Mouse (Mus musculus): Measurements from ENCODE around the gene Dhh. TPM values are rescaled to one million over a fixed set of nuclear protein-coding genes. Genes with fewer than 3 reads are reported as not detected.

Gene Dhh
- total RNA-seq, 2 experiments from 2014 or later, result 0.87 to 1.8 TPM

- no peak for DNase-seq
Observed at GRCm38 (mm10) chr15:98916016-98916415, 17.7 kb upstream of the Dhh start.

GRCm38 (mm10) chr15:98914903-98915302 is 16.6 kb upstream of the Dhh start:
- DNase-seq, result no peak

GRCm38 (mm10) chr15:98904692-98905091 is 6.4 kb upstream of the Dhh start:
- DNase-seq, result peak in 1 of 2 experiments; percentile 57

- DNase-seq, result no peak
Observed at GRCm38 (mm10) chr15:98902600-98902999, 4.3 kb upstream of the Dhh start.

- DNase-seq, result no peak
Observed at GRCm38 (mm10) chr15:98901530-98901929, 3.2 kb upstream of the Dhh start.

GRCm38 (mm10) chr15:98897495-98897894 is 845 bp downstream of the Dhh start:
- DNase-seq, result peak; percentile 47 to 77

- DNase-seq, result peak; percentile 48 to 54
Observed at GRCm38 (mm10) chr15:98895635-98896589, 2.4 kb downstream of the Dhh start.

GRCm38 (mm10) chr15:98894746-98895634 is 3.4 kb downstream of the Dhh start:
- DNase-seq, result peak; percentile 16 to 23

- DNase-seq, result peak; percentile 54 to 59
Observed at GRCm38 (mm10) chr15:98893940-98894745, 4.2 kb downstream of the Dhh start, which contains the start of gene Rhebl1. Rhebl1 (minus strand) TSS chr15:98894540.

- DNase-seq, result no peak
Observed at GRCm38 (mm10) chr15:98893036-98893435, 5.3 kb downstream of the Dhh start.

- peak; percentile 76 to 83 for DNase-seq
Observed at GRCm38 (mm10) chr15:98891907-98892606, 6.3 kb downstream of the Dhh start.

GRCm38 (mm10) chr15:98891198-98891742 is 7.1 kb downstream of the Dhh start:
- no peak for DNase-seq

- DNase-seq, result no peak
Observed at GRCm38 (mm10) chr15:98887526-98887925, 10.8 kb downstream of the Dhh start.

GRCm38 (mm10) chr15:98886667-98887387 is 11.5 kb downstream of the Dhh start:
- DNase-seq, result no peak

GRCm38 (mm10) chr15:98884106-98884505 is 14.2 kb downstream of the Dhh start:
- DNase-seq, result no peak

- no peak for DNase-seq
Observed at GRCm38 (mm10) chr15:98883661-98884060, 14.7 kb downstream of the Dhh start.

- no peak for DNase-seq
Observed at GRCm38 (mm10) chr15:98881656-98882008, 16.7 kb downstream of the Dhh start.

- DNase-seq, result peak; percentile 92 to 96
Observed at GRCm38 (mm10) chr15:98880978-98881655, 17.2 kb downstream of the Dhh start.

- DNase-seq, result peak; percentile 75 to 88
Observed at GRCm38 (mm10) chr15:98877331-98877730, 21.0 kb downstream of the Dhh start.
